Mouse (Mus musculus): Measurements from ENCODE around the gene Epop. TPM values are rescaled to one million over a fixed set of nuclear protein-coding genes. Genes with fewer than 3 reads are reported as not detected.
A peak's percentile ranks its signal among the peaks of the same experiment; 100 is the strongest.

Epop gene
- polyA plus RNA-seq, 1 experiment from 2014 or later, result 2.8 TPM

DNA sequence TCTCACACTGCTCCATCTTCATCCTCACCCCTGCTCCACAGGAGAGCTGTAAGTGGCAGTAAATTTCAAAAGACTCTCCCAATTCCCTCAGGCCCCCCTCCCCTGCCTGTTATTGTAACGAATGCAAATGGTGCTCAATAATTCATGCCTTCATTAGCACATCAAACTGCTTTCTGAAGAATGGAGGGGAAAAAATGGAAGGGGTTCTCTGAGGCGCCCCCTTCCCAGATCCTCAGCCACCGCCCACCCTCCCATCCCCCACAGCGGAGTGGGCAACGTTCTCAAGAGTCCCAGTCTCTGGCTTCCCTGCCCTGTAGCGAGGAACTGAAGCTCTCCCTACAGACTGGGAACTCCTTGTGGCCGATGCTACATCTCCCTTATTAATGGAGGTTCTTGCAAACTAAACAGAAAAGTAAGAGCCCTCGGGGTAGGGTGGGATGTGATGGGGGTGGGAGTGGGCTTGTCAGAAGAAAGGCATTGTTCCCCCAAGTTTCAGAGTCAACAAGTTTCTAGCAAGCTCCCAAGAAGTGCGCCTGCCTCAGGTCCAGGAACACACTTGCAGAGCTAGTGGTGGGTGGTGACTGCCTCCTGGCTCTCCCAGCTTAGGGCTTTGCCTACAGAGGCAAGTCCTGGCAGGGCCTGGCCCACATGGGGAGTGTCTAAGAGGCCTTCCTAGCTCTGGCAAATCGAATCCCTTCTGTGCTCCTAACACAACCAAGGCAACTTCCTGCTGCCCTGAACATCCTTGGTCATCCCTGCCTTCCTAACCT is 50.2 kb downstream of the Epop start:
- peak overlapping the region; percentile 58 for H3K27ac ChIP-seq (replicated peaks; ENCODE audit: low read depth, low read length)
- no peaks in the 10 kb centered on the region for H3K9me3 ChIP-seq (ENCODE audit: control insufficient read depth, low read length)
- ATAC-seq (ENCODE audit: low FRiP score, low TSS enrichment), result no peak
- H3K4me2 ChIP-seq (ENCODE audit: low read length), result no peak overlapping the region; the same call in 1 of the 2 replicates
- H3K4me1 ChIP-seq (ENCODE audit: control insufficient read depth, insufficient read depth, low read length), result peaks cover 17% of the 10 kb centered on the region
- WGBS, result 13% methylated on average over 10 of the region's 10 CpGs
- no peak overlapping the region for H3K4me3 ChIP-seq (replicated peaks; ENCODE audit: low read depth, low read length)
- no peak overlapping the region for H3K9ac ChIP-seq (replicated peaks; ENCODE audit: low read length)
- peak; percentile 77 for DNase-seq
- H3K27me3 ChIP-seq (ENCODE audit: control insufficient read depth, insufficient read depth, low read length), result no peaks in the 10 kb centered on the region
- no peaks in the 10 kb centered on the region for H3K36me3 ChIP-seq (ENCODE audit: control insufficient read depth, insufficient read depth, low read length)

DNA sequence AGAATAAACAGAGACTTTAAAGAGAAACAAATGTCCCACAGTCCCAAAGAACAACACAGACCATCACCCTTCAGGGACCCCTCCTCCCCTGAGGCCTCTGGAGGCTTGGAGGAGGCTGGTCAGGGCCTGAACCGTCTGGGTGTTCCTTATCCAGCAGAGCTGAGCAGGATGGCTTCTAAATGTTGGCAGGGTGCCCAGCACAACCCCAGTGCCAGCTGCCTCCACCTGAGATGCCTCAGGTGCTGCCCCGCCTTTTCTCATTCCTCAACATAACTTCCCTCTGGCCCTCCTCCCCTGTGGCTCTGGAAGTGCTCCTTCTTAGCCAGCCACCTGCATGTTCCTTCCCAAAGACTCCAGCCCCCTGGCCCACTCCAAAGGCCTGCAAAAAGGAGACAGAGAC is 51.2 kb downstream of the Epop start:
- Histone ChIP-seq H3K4me3 (replicated peaks; ENCODE audit: low read depth, low read length) (no peak overlapping the region), H3K27me3 (ENCODE audit: control insufficient read depth, insufficient read depth, low read length) (no peaks in the 10 kb centered on the region), H3K27ac (replicated peaks; ENCODE audit: low read depth, low read length) (peak overlapping the region; percentile 58), H3K36me3 (ENCODE audit: control insufficient read depth, insufficient read depth, low read length) (no peaks in the 10 kb centered on the region), H3K4me1 (ENCODE audit: control insufficient read depth, insufficient read depth, low read length) (peaks cover 26% of the 10 kb centered on the region), H3K4me2 (ENCODE audit: low read length) (no peak overlapping the region), H3K9me3 (ENCODE audit: control insufficient read depth, low read length) (no peaks in the 10 kb centered on the region), H3K9ac (replicated peaks; ENCODE audit: low read length) (no peak overlapping the region)
- WGBS, result 48% methylated on average over 2 of the region's 2 CpGs
- ATAC-seq (ENCODE audit: low FRiP score, low TSS enrichment) (no peak), DNase-seq (no peak)

Small RNAs within 50 kb of the gene (microRNA-seq; reads per million reads assigned to microRNA genes)
- gene Gm24158 (0.88 reads per million), gene Mir6927 (0.59 reads per million)

Other genes with a start within 250 kb of the Epop start
- gene Arhgap23, start 214.2 kb downstream of the Epop start, polyA plus RNA-seq (2014; fragmentation: Nextera tagmentation; extraction: Ambion mirVana), result 7.8 and 13.1 TPM in 2 replicates
- gene 4933428G20Rik, start 129.4 kb downstream of the Epop start, polyA plus RNA-seq (2014; fragmentation: Nextera tagmentation; extraction: Ambion mirVana), result 0.51 TPM in 1 of 2 replicates, not detected in the other
- gene Srcin1, start 53.5 kb downstream of the Epop start, polyA plus RNA-seq (2014; fragmentation: Nextera tagmentation; extraction: Ambion mirVana), result 9.6 and 15.1 TPM in 2 replicates
- gene Mllt6, start 33.7 kb upstream of the Epop start, polyA plus RNA-seq (2014; fragmentation: Nextera tagmentation; extraction: Ambion mirVana), result 6.2 and 9.0 TPM in 2 replicates
- 17.4 and 21.8 TPM in 2 replicates for gene Cisd3, start 56.1 kb upstream of the Epop start, polyA plus RNA-seq (2014; fragmentation: Nextera tagmentation; extraction: Ambion mirVana)
- gene Pcgf2, start 70.8 kb upstream of the Epop start, polyA plus RNA-seq (2014; fragmentation: Nextera tagmentation; extraction: Ambion mirVana), result 25.5 and 31.2 TPM in 2 replicates
- 456 and 503 TPM in 2 replicates for gene Psmb3, start 73.7 kb upstream of the Epop start, polyA plus RNA-seq (2014; fragmentation: Nextera tagmentation; extraction: Ambion mirVana)
- 4.8 and 7.7 TPM in 2 replicates for gene Pip4k2b, start 115.0 kb upstream of the Epop start, polyA plus RNA-seq (2014; fragmentation: Nextera tagmentation; extraction: Ambion mirVana)
- gene Cwc25, start 136.9 kb upstream of the Epop start, polyA plus RNA-seq (2014; fragmentation: Nextera tagmentation; extraction: Ambion mirVana), result 10.9 and 13.2 TPM in 2 replicates
- not detected in 2 replicates for gene 1700001P01Rik, start 146.2 kb upstream of the Epop start, polyA plus RNA-seq (2014; fragmentation: Nextera tagmentation; extraction: Ambion mirVana)
- gene Rpl23, start 152.7 kb upstream of the Epop start, polyA plus RNA-seq (2014; fragmentation: Nextera tagmentation; extraction: Ambion mirVana), result 363 and 413 TPM in 2 replicates
- gene Lasp1, start 169.3 kb upstream of the Epop start, polyA plus RNA-seq (2014; fragmentation: Nextera tagmentation; extraction: Ambion mirVana), result 114 and 138 TPM in 2 replicates
- gene B230217C12Rik, start 211.1 kb upstream of the Epop start, polyA plus RNA-seq (2014; fragmentation: Nextera tagmentation; extraction: Ambion mirVana), result 32.4 and 36.5 TPM in 2 replicates

Measured in midbrain, embryonic 14.5 days (tissue).